Mouse (Mus musculus): ENCODE data around the gene Olfr1175-ps. TPM values are rescaled to one million over a fixed set of nuclear protein-coding genes. Genes with fewer than 3 reads are reported as not detected.

Gene Olfr1175-ps
- polyA plus RNA-seq (2012; fragmentation: generic; extraction: Trizol), result not detected
- long read RNA-seq, experiment 1, result 0 reads
- long read RNA-seq, experiment 2, result 0 reads

DNA sequence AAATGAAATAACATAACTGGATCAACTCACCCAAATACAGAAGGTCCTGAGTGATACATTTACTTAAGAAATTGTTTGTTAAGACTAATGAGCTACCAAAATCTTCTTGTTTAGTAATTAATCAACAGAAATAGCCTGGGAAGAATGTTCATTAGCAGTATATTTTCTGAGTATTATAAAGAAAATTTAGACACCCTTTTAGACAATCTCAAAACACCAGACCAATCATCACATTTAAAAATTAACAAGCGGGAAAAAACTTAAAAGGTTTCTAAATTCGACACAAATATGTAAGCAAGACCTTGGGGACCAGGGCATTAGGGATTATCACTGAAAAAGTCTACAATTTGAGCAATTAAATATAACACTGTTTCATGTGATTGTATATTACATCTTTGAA lies at the start of gene Olfr1175-ps:
Olfr1175-ps (minus strand) TSS at position 101 of the 400 bp plus-strand sequence.
- TF ChIP-seq MAX (IDR thresholded peaks at IDR 0.05) (no peak), MYOG (IDR thresholded peaks at IDR 0.05; ENCODE audit: control insufficient read depth, extremely low read depth, insufficient read length) (no peak), CTCF (IDR thresholded peaks at IDR 0.05; ENCODE audit: control insufficient read depth, insufficient read depth, insufficient read length) (no peak)

DNA sequence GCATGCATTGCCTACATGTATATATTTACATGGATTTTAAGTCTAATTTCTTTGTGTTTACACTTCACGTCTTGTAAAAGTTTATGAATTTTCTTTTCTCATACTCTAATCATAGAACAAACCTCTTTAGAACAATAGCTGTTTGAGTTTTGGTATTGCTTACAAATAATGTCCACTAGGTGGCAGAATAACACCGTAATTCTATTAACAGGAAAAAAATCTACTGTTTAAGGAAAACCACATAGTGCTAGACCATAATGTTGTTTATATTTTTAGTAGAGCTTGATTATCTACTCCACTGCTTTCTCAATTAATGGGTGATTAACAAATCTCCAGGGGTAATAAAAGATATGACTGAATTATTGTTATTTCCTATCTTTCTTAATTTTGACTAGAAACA lies 29.3 kb upstream of the Olfr1175-ps start:
- no peaks in the 10 kb centered on the region for H3K36me3 ChIP-seq (ENCODE audit: control insufficient read depth, insufficient read depth)
- no peak for TF ChIP-seq CTCF (IDR thresholded peaks at IDR 0.05; ENCODE audit: control insufficient read depth, insufficient read depth, insufficient read length)
- no peak for TF ChIP-seq USF1 (IDR thresholded peaks at IDR 0.05; ENCODE audit: low read depth)
- no peak for TF ChIP-seq CEBPB (IDR thresholded peaks at IDR 0.05; ENCODE audit: low read depth)
- TF ChIP-seq MYOD1 (IDR thresholded peaks at IDR 0.05; ENCODE audit: control insufficient read depth, insufficient read length, low read depth), result no peak
- TF ChIP-seq MYOG (IDR thresholded peaks at IDR 0.05; ENCODE audit: control insufficient read depth, extremely low read depth, insufficient read length), result no peak
- TF ChIP-seq FOSL1 (IDR thresholded peaks at IDR 0.05; ENCODE audit: insufficient read depth, low read length, poor library complexity, severe bottlenecking), result no peak
- no peak for TF ChIP-seq MAX (IDR thresholded peaks at IDR 0.05)
- no peaks in the 10 kb centered on the region for H3K27me3 ChIP-seq (ENCODE audit: control insufficient read depth, insufficient read depth, insufficient read length)
- H3K79me2 ChIP-seq (ENCODE audit: control insufficient read depth, insufficient read depth), result no peaks in the 10 kb centered on the region
- no peak overlapping the region for H3ac ChIP-seq (ENCODE audit: control insufficient read depth, insufficient read length, low read depth)
- no peaks in the 10 kb centered on the region for H3K79me3 ChIP-seq (ENCODE audit: low read depth)
- H3K4me3 ChIP-seq (ENCODE audit: insufficient read depth, poor library complexity, severe bottlenecking), result no peak overlapping the region

More for the DNA sequence above, at the start of gene Olfr1175-ps:
- Histone ChIP-seq H3K27me3 (ENCODE audit: control insufficient read depth, insufficient read depth, insufficient read length) (no peaks in the 10 kb centered on the region), H3K36me3 (ENCODE audit: control insufficient read depth, insufficient read depth) (no peaks in the 10 kb centered on the region), H3K79me2 (ENCODE audit: control insufficient read depth, insufficient read depth) (no peaks in the 10 kb centered on the region), H3ac (ENCODE audit: control insufficient read depth, insufficient read length, low read depth) (no peak within 1 kb of the TSS), H3K4me3 (ENCODE audit: insufficient read depth, poor library complexity, severe bottlenecking) (no peak within 1 kb of the TSS), H3K79me3 (ENCODE audit: low read depth) (no peaks in the 10 kb centered on the region)

DNA sequence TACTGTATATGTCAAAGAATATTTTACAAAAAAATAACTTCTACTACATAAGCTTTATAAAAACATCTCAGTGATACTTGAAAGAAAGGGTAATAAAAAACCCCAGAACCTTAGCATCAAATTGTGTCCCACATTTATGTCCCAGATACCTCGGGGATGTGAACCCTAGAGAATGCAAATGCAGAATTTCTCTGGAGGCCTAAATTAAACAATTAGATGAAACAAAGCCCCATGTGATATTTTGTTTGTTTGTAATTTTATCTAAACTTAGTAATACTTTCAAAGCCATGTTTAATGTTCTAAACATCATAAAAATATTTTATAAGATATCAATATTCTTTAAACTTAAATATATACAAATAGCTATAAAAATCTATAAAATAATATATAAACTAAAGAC lies 19.4 kb upstream of the Olfr1175-ps start, which contains the start of gene Olfr1177-ps:
Olfr1177-ps (minus strand) TSS at position 101 of the 400 bp plus-strand sequence.
- Histone ChIP-seq H3K4me3 (ENCODE audit: insufficient read depth, poor library complexity, severe bottlenecking) (no peak within 1 kb of the TSS), H3K36me3 (ENCODE audit: control insufficient read depth, insufficient read depth) (no peaks in the 10 kb centered on the region), H3ac (ENCODE audit: control insufficient read depth, insufficient read length, low read depth) (no peak within 1 kb of the TSS), H3K79me2 (ENCODE audit: control insufficient read depth, insufficient read depth) (no peaks in the 10 kb centered on the region), H3K79me3 (ENCODE audit: low read depth) (no peaks in the 10 kb centered on the region), H3K27me3 (ENCODE audit: control insufficient read depth, insufficient read depth, insufficient read length) (no peaks in the 10 kb centered on the region)
- TF ChIP-seq MYOG (IDR thresholded peaks at IDR 0.05; ENCODE audit: control insufficient read depth, extremely low read depth, insufficient read length) (no peak), MAX (IDR thresholded peaks at IDR 0.05) (no peak), MYOD1 (IDR thresholded peaks at IDR 0.05; ENCODE audit: control insufficient read depth, insufficient read length, low read depth) (no peak), FOSL1 (IDR thresholded peaks at IDR 0.05; ENCODE audit: insufficient read depth, low read length, poor library complexity, severe bottlenecking) (no peak), CTCF (IDR thresholded peaks at IDR 0.05; ENCODE audit: control insufficient read depth, insufficient read depth, insufficient read length) (no peak), USF1 (IDR thresholded peaks at IDR 0.05; ENCODE audit: low read depth) (no peak), CEBPB (IDR thresholded peaks at IDR 0.05; ENCODE audit: low read depth) (no peak)

DNA sequence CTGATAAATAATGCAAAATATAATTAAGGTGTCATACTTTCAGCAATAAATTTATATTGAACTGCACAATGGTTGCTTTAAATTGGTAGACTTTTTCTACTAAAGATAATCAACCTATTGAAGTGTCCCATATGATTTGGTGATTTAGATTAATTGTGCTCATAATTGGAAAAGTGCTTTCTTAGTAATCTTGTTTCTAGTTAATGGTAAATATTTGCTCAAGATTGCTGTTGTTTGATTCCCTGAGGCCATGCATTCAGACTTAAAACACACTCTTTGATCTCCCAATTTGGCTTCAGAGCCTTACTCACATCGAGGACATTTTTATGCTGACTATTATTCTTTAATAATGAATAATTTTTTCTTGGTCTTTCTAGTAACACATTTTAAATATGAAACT lies 9.4 kb upstream of the Olfr1175-ps start, which contains the start of gene Olfr1176:
Olfr1176 (plus strand) TSS at position 301 of the 400 bp plus-strand sequence.
- no peak for TF ChIP-seq MYOD1 (IDR thresholded peaks at IDR 0.05; ENCODE audit: control insufficient read depth, insufficient read length, low read depth)
- no peak for TF ChIP-seq MYOG (IDR thresholded peaks at IDR 0.05; ENCODE audit: control insufficient read depth, extremely low read depth, insufficient read length)
- TF ChIP-seq FOSL1 (IDR thresholded peaks at IDR 0.05; ENCODE audit: insufficient read depth, low read length, poor library complexity, severe bottlenecking), result no peak
- no peak for TF ChIP-seq USF1 (IDR thresholded peaks at IDR 0.05; ENCODE audit: low read depth)
- no peak for TF ChIP-seq CTCF (IDR thresholded peaks at IDR 0.05; ENCODE audit: control insufficient read depth, insufficient read depth, insufficient read length)
- no peak for TF ChIP-seq CEBPB (IDR thresholded peaks at IDR 0.05; ENCODE audit: low read depth)
- TF ChIP-seq MAX (IDR thresholded peaks at IDR 0.05), result no peak
- Histone ChIP-seq H3K79me2 (ENCODE audit: control insufficient read depth, insufficient read depth) (no peaks in the 10 kb centered on the region), H3K27me3 (ENCODE audit: control insufficient read depth, insufficient read depth, insufficient read length) (no peaks in the 10 kb centered on the region), H3ac (ENCODE audit: control insufficient read depth, insufficient read length, low read depth) (no peak within 1 kb of the TSS), H3K36me3 (ENCODE audit: control insufficient read depth, insufficient read depth) (no peaks in the 10 kb centered on the region), H3K79me3 (ENCODE audit: low read depth) (no peaks in the 10 kb centered on the region), H3K4me3 (ENCODE audit: insufficient read depth, poor library complexity, severe bottlenecking) (no peak within 1 kb of the TSS)

DNA sequence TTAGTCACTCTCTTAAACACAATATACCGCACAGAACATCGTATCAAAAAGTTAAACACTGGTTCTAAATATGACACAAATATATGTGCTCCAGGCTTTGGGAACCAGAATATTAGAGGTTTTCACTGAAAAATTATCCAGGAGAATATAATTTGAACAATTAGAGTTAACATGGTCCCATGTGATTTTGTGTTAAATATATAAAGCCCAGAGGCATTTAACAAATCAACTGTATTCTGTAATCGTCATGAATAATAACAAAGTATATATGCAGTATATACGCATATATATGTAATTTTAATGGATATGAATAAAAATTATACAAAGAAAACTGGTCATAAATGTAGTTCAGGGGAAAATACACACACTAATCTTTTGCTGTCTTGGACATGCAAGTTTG lies 12.0 kb downstream of the Olfr1175-ps start, which contains the start of gene Olfr1174-ps:
Olfr1174-ps (minus strand) TSS at position 101 of the 400 bp plus-strand sequence.
- TF ChIP-seq USF1 (IDR thresholded peaks at IDR 0.05; ENCODE audit: low read depth) (no peak), CEBPB (IDR thresholded peaks at IDR 0.05; ENCODE audit: low read depth) (no peak), FOSL1 (IDR thresholded peaks at IDR 0.05; ENCODE audit: insufficient read depth, low read length, poor library complexity, severe bottlenecking) (no peak), MAX (IDR thresholded peaks at IDR 0.05) (no peak), MYOD1 (IDR thresholded peaks at IDR 0.05; ENCODE audit: control insufficient read depth, insufficient read length, low read depth) (no peak), MYOG (IDR thresholded peaks at IDR 0.05; ENCODE audit: control insufficient read depth, extremely low read depth, insufficient read length) (no peak), CTCF (IDR thresholded peaks at IDR 0.05; ENCODE audit: control insufficient read depth, insufficient read depth, insufficient read length) (no peak)
- no peak within 1 kb of the TSS for H3ac ChIP-seq (ENCODE audit: control insufficient read depth, insufficient read length, low read depth)
- no peaks in the 10 kb centered on the region for H3K79me2 ChIP-seq (ENCODE audit: control insufficient read depth, insufficient read depth)
- H3K4me3 ChIP-seq (ENCODE audit: insufficient read depth, poor library complexity, severe bottlenecking), result no peak within 1 kb of the TSS
- no peaks in the 10 kb centered on the region for H3K79me3 ChIP-seq (ENCODE audit: low read depth)
- no peaks in the 10 kb centered on the region for H3K27me3 ChIP-seq (ENCODE audit: control insufficient read depth, insufficient read depth, insufficient read length)
- no peaks in the 10 kb centered on the region for H3K36me3 ChIP-seq (ENCODE audit: control insufficient read depth, insufficient read depth)

DNA sequence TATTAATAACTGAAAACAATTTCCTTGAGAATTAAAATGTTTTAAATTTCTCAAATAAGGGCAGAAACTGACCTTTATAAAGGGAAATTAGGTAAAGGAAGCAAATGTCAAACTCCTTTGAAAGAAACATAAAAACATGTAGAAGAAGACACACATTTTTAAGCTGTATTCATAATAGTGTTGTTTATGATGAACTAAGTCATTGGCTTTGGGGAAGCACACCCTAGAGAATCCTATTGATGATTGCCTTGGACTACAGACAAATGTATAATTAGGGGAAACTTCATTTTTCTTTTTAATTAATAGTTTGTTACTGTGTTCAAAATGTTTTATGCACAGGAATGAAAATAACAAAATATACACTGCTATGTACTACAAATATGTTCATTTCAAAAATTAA lies 47.2 kb downstream of the Olfr1175-ps start, which contains the start of gene Olfr1173:
Olfr1173 (minus strand) TSS at position 101 of the 400 bp plus-strand sequence.
- H3K79me3 ChIP-seq (ENCODE audit: low read depth), result no peaks in the 10 kb centered on the region
- H3K79me2 ChIP-seq (ENCODE audit: control insufficient read depth, insufficient read depth), result no peaks in the 10 kb centered on the region
- H3ac ChIP-seq (ENCODE audit: control insufficient read depth, insufficient read length, low read depth), result no peak within 1 kb of the TSS
- H3K4me3 ChIP-seq (ENCODE audit: insufficient read depth, poor library complexity, severe bottlenecking), result no peak within 1 kb of the TSS
- no peaks in the 10 kb centered on the region for H3K27me3 ChIP-seq (ENCODE audit: control insufficient read depth, insufficient read depth, insufficient read length)
- no peaks in the 10 kb centered on the region for H3K36me3 ChIP-seq (ENCODE audit: control insufficient read depth, insufficient read depth)
- TF ChIP-seq FOSL1 (IDR thresholded peaks at IDR 0.05; ENCODE audit: insufficient read depth, low read length, poor library complexity, severe bottlenecking) (no peak), USF1 (IDR thresholded peaks at IDR 0.05; ENCODE audit: low read depth) (no peak), CEBPB (IDR thresholded peaks at IDR 0.05; ENCODE audit: low read depth) (no peak), MYOG (IDR thresholded peaks at IDR 0.05; ENCODE audit: control insufficient read depth, extremely low read depth, insufficient read length) (no peak), MYOD1 (IDR thresholded peaks at IDR 0.05; ENCODE audit: control insufficient read depth, insufficient read length, low read depth) (no peak), MAX (IDR thresholded peaks at IDR 0.05) (no peak), CTCF (IDR thresholded peaks at IDR 0.05; ENCODE audit: control insufficient read depth, insufficient read depth, insufficient read length) (no peak)
